Mouse (Mus musculus): ENCODE data around the gene Kri1.
"Not testable (repeated sequence)": the region's sequence is repeated elsewhere in the genome, so short reads cannot be mapped to it uniquely, and the experiment has no call there.

Gene Kri1

GRCm38 (mm10) chr9:21315421-21315820 is 27.7 kb upstream of the Kri1 start:
- no peak for DNase-seq (ENCODE audit: low spot score in 2 of 2)

GRCm38 (mm10) chr9:21314367-21315140 is 26.8 kb upstream of the Kri1 start:
- DNase-seq (ENCODE audit: low spot score in 2 of 2): no peak

DNA sequence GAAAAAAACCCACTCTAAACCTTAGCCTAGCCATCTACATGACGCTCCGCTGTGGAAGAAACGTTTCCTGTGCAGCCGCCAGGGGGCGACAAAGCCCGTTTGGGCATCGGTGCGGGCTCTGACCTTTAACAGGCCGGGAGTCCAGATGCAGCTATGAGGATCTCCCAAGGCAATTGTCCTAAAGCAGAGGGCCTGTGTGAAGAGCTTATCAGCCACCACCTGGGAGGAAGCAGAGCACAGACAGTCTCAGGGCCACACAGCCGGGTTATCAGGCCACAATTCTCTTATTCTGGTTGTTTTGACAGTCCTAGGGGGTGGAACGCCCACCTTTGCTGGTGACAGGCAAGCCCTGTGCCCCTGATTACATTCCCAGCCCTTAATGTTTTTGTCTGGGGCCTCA is 25.6 kb upstream of the Kri1 start:
- DNase-seq (ENCODE audit: low spot score in 2 of 2): peak; percentile 85 to 94

GRCm38 (mm10) chr9:21312134-21312533 is 24.4 kb upstream of the Kri1 start, which contains the start of gene Ap1m2:
TSS of gene Ap1m2 (minus strand) at chr9:21312337.
- DNase-seq (ENCODE audit: low spot score in 2 of 2): no peak

GRCm38 (mm10) chr9:21311695-21312094 is 23.9 kb upstream of the Kri1 start:
- no peak for DNase-seq (ENCODE audit: low spot score in 2 of 2)

GRCm38 (mm10) chr9:21309150-21309741 is 21.5 kb upstream of the Kri1 start:
- DNase-seq (ENCODE audit: low spot score in 2 of 2): no peak

DNA sequence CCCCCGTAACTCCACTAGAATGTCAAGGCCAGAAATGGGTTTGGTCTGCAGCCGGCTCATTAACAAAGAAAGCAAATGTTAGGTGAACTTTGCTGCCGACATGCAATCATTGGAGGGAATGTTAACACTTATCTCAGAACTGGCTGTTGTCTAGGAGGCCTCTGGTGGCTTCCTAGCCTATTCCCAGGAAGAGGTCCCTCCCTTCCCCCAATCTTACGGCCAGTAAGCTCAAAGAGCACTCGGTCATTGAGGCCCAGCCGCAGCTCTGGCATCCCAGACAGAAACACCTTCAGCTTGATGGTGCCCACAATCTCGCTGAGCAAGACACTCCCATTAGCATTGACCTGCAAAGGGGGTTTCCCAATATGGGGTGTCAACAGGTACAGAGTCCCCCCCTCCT is 17.3 kb upstream of the Kri1 start:
- no peak for DNase-seq (ENCODE audit: low spot score in 2 of 2)

DNA sequence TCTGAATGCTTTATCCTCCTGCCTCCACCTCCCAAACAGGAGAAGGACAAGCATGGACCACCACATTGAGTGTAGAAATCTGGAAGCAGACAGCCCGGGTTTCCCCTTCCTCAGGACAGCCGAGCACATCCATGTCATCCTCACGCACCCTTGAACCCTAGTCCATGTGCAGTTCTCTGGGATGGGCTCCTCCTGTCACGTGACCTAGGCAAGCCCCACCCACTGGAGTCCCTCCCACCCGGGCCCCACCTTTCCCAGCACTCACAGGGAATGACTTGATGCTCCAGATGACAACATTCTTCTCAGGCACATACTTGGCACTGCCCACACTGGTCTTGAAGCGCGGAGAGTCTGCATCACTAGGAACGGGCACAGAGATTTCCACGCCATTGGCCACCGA is 11.2 kb upstream of the Kri1 start:
- no peak for DNase-seq (ENCODE audit: low spot score in 2 of 2)

GRCm38 (mm10) chr9:21292271-21292670 is 4.5 kb upstream of the Kri1 start:
- no peak for DNase-seq (ENCODE audit: low spot score in 2 of 2)

DNA sequence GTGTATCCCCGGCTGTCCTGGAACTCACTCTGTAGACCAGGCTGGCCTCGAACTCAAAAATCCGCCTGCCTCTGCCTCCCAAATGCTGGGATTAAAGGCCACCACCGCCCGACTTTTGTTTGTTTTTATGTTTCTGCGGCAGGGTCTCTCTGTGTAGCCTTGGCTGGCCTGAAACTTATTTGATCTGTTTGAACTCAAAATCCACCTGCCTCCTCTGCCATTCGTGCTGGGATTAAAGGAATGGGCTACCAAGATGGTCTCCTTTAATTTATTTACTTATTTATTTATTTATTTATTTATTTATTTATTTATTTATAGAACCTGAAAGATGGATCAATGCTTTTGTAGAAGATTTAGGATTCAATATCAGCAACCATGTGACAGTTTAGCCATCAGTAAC is 4.1 kb upstream of the Kri1 start:
- DNase-seq (ENCODE audit: low spot score in 2 of 2): not testable (repeated sequence)

DNA sequence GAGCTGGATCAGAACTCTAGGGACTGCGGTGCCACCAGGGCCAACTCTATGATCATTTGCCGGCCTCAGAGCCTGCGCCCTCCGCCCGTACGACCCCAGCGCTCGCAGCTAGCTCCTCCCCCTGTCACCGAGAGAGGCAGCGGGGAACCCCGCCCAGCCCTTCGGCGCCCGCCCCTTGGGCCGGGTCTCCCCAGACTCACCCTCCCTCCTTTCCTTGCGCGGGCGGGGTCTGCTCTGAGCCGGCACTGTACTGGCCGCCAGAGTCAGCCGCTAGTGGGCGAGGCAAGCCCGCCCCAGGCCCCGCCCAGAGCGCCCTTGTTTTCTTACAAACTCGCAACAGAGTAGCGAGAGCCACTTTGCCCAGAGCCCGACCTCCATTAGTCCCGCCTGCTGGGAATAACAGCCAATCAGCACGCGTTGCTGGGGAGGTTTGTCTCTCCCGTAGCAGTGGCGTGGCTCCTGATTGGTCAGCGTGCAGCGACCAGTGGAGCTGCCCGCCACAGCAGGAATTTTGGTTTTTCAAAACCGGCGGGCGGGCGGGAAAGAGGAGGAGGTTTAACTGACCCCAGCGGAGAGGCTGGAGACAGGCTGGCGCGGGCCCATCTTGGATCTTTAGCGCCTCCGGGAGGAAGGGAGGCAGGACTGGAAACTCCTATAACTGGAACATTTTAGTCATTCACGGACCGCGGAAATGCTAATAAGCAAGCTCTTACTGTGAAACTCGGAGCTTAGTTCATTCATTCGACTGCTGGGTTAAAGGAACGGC is 3.4 kb upstream of the Kri1 start, which contains the start of gene Cdkn2d:
Cdkn2d (minus strand) TSS at position 386 of the 766 bp plus-strand sequence.
- peak; percentile 99 for DNase-seq (ENCODE audit: low spot score in 2 of 2)

GRCm38 (mm10) chr9:21290589-21290988 is 2.8 kb upstream of the Kri1 start:
- DNase-seq (ENCODE audit: low spot score in 2 of 2): no peak

GRCm38 (mm10) chr9:21289337-21289671 is 1.5 kb upstream of the Kri1 start:
- DNase-seq (ENCODE audit: low spot score in 2 of 2): no peak

DNA sequence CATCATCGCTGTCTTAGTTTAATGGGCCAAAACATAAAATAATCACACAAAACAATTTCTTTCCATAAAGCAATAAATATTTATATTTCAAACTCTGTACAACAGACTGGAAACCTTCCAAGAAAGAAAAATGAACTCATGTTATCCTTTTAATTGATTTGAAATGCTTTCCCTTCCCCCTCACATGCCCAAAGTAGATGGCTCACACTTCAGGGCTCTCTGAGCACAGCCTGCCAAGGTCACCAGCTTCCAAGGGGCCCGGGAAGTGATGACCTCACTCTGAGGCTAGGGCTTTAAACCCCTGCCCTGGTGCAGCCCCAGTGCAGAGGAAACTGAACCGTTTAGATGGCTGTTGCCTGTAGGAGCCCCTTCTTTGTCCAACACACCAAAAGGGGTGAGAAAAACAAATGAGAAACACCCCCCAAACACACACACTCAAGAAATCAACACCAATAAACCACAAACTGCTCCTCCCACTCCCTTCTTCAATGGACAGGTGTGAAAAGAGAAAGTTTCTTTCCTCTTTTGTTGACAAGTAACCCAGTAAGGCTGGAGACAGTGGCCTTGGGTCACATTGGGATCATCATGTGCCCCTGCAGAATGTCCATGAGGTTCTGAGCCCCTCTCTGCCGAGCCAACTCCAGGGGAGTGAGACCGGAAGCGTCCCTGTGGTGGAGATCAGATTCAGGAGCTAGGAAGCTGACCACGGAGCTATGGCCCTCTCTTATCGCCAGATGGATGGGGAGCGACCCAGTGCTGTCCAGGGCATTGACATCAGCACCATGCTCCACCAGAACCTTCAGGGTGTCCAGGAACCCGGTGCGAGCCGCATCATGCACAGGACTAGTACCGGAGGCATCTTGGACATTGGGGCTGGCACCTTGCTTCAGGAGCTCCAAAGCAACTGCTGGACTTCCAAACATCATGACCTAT is 901 bp upstream of the Kri1 start:
- DNase-seq (ENCODE audit: low spot score in 2 of 2): no peak

DNA sequence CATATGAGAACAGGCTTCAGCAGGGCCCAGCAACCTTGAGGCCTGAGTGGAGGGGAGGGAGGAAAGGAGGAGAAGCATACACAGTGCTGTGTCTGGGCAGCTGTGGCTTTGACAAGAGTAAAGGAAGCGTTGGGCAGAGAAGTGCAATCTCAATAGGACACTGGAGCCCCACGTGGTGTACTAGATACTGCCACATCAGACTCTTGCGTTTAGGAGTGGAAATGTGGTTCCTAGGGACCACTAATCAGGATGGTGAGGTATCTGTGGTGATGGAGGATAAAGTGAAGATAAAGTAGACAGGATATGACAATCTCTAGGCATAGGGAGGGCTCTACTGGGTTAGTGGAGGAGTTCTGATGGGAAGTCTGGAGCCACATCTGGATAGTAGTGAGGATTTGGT is 1.0 kb downstream of the Kri1 start:
- no peak for DNase-seq (ENCODE audit: low spot score in 2 of 2)

DNA sequence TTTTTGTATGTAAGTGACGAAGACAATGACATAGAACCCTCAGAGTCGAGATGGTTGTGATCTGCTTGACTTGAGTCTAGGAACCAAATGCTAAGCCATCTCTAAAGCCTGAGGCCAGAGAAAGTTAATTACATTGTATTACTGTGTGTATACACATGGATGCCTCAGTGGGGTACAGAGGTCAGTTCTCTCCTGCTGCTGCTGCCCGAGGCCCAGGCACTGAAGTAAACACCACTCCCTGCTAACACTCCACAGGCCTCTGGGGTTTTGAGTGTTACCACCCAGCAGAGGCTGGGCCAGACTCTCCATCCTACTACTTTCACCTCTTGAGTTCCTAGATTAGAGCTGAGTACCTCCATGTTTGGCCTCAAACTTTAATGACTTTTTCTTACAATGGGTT is 3.8 kb downstream of the Kri1 start:
- no peak for DNase-seq (ENCODE audit: low spot score in 2 of 2)

DNA sequence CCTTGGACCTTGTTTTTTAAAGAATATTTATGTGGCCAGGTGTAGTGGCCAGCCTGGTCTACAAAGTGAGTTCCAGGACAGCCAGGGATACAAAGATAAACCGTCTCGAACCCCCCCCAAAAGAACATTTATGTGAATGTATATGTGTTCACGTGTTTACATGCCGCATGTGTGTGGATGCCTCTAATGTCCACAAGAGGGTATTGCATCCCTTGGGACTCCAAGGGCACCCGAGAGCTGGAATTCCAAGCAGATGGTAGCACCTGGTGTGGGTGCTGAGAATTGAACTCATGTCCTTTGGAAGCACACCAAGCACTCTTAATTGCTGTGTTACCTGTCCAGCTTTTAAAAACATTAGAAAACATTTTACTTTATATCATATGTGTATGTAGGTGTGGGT is 4.2 kb downstream of the Kri1 start:
- DNase-seq (ENCODE audit: low spot score in 2 of 2): no peak

DNA sequence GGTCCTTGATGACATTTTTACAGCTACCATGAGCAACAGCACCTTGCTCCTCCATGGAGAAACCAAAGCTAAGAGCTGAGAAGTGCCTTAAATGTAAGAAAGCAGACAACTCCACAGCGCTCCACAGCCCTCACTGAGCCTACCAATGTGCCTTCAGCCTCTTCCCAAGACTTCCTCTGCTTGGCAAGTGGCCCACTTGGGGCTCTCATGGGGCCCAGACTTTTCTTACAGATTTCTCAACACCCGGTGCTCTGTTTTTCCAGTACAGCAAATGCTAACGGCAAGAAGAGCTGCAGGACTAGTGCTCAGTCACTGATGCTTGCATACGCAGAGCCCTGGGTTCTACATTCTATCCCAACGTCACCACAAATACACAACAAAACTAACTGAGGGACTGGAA is 10.0 kb downstream of the Kri1 start:
- DNase-seq (ENCODE audit: low spot score in 2 of 2): no peak

DNA sequence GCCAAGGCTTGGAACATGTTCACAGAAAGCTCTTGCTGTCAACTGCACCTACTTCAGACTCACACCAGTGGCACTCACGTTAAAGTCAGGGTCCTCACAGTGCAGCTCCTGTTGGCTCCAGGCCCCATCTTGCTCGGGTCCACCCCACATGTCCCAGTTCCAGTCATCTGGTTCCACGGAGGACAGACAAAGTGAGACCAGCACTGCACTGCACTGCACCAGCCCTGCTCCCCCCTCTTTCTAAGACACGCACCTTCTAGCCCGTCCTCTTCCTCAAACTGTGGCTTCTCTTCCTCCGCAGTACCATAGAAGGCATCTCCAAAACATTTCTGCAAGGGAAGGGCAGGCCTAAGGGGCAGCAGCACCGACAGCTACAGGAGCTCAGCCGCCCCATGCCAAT is 11.5 kb downstream of the Kri1 start:
- DNase-seq (ENCODE audit: low spot score in 2 of 2): no peak

GRCm38 (mm10) chr9:21275727-21276126 is 12.0 kb downstream of the Kri1 start:
- no peak for DNase-seq (ENCODE audit: low spot score in 2 of 2)

GRCm38 (mm10) chr9:21275013-21275710 is 12.6 kb downstream of the Kri1 start:
- DNase-seq (ENCODE audit: low spot score in 2 of 2): no peak
